Mouse (Mus musculus) midbrain, embryonic 12.5 days (tissue): ENCODE results near the gene Fndc7. TPM values are rescaled to one million over a fixed set of nuclear protein-coding genes. Genes with fewer than 3 reads are reported as not detected.

Experiments
- ATAC-seq: fragments of 200-750 bp; cut with Nextera tagmentation; 2 replicates; pipeline ENCODE4 v1.8.0; 2017; ENCODE audit warnings: low read depth, moderate TSS enrichment, moderate library complexity; ENCODE audit not compliant: low FRiP score
- H3K27ac ChIP-seq: fragments of 300-500 bp; sonication (generic); replicated peaks from 2 replicates; pipeline ENCODE4 v1.5.1; 2016; ENCODE audit warnings: mild to moderate bottlenecking
- H3K27me3 ChIP-seq: fragments of 300-500 bp; sonication (generic); 2 replicates; pipeline ENCODE4 v1.6.1; 2016; ENCODE audit warnings: mild to moderate bottlenecking
- H3K36me3 ChIP-seq: fragments of 300-500 bp; sonication (generic); 2 replicates; pipeline ENCODE4 v1.6.1; 2016
- H3K4me1 ChIP-seq: fragments of 300-500 bp; sonication (generic); 2 replicates; pipeline ENCODE4 v1.6.1; 2016
- H3K4me2 ChIP-seq: fragments of 300-500 bp; sonication (generic); replicated peaks from 2 replicates; pipeline ENCODE4 v1.6.1; 2016; ENCODE audit warnings: mild to moderate bottlenecking, moderate library complexity
- H3K4me3 ChIP-seq: fragments of 300-500 bp; sonication (generic); 2 replicates; pipeline ENCODE4 v1.5.1; 2016; ENCODE audit warnings: mild to moderate bottlenecking
- H3K9ac ChIP-seq: fragments of 300-500 bp; sonication (generic); replicated peaks from 2 replicates; pipeline ENCODE4 v1.6.1; 2016; ENCODE audit warnings: mild to moderate bottlenecking, moderate library complexity
- H3K9me3 ChIP-seq: fragments of 300-500 bp; sonication (generic); 2 replicates; pipeline ENCODE4 v1.6.1; 2016; ENCODE audit warnings: mild to moderate bottlenecking
- WGBS: fragments of 180-500 bp; shearing (Covaris S2); methylation state at CpG from one replicate; pipeline ENCODE4 v1.1.7; 2016; 5-methylcytosine and 5-hydroxymethylcytosine counted together
- polyA plus RNA-seq: library from polyadenylated mRNA; unstranded; fragments of >200 nt; fragmentation: Nextera tagmentation; extraction: Ambion mirVana; gene quantifications from 2 replicates; pipeline ENCODE4 v1.2.1, GENCODE M21; 2016

The Fndc7 gene
- polyA plus RNA-seq, 1 experiment from 2014 or later, result not detected

- no peaks in the 10 kb centered on the region for H3K9me3 ChIP-seq
- peaks cover 5% of the 10 kb centered on the region; the same call in 1 of the 2 replicates for H3K36me3 ChIP-seq
- no peak overlapping the region for H3K9ac ChIP-seq
- 93% methylated on average over 6 of the region's 6 CpGs for WGBS
- no peak overlapping the region for H3K4me3 ChIP-seq
- no peaks in the 10 kb centered on the region for H3K27me3 ChIP-seq
- H3K4me1 ChIP-seq, result no peaks in the 10 kb centered on the region
- ATAC-seq, result no peak
- no peak overlapping the region for H3K4me2 ChIP-seq
- no peak overlapping the region for H3K27ac ChIP-seq
These were observed 58.1 kb downstream of the Fndc7 start for GRCm38 (mm10) chr3:108831750-108832149.

GRCm38 (mm10) chr3:108830493-108830892 is 59.3 kb downstream of the Fndc7 start:
- H3K9me3 ChIP-seq, result no peaks in the 10 kb centered on the region
- no peaks in the 10 kb centered on the region for H3K4me1 ChIP-seq
- no peak overlapping the region for H3K9ac ChIP-seq
- H3K4me3 ChIP-seq, result no peak overlapping the region
- H3K27ac ChIP-seq, result no peak overlapping the region
- 91% methylated on average over 11 of the region's 11 CpGs for WGBS
- no peaks in the 10 kb centered on the region for H3K27me3 ChIP-seq
- H3K4me2 ChIP-seq, result no peak overlapping the region
- peaks cover 11% of the 10 kb centered on the region; the same call in 1 of the 2 replicates for H3K36me3 ChIP-seq
- ATAC-seq, result no peak

DNA sequence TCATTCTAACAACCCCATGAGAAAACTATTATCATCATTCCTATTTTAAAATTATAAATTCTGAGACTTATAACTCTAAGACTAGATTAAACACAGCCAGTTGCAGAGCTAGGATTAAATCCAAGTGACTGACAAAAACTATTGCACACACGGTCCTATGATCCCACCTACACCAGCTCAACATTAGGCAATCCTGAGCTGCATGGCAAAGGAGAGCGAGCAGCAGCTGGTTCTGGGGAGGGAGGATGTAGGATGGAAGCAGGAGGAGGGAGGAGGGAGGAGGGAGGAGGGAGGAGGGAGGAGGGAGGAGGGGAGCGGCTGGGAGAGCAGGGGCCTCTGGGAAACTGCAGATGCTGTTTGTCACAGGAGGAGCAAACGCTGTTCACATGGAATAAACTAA is 74.2 kb downstream of the Fndc7 start:
- no peak overlapping the region for H3K27ac ChIP-seq
- no peaks in the 10 kb centered on the region for H3K4me1 ChIP-seq
- WGBS, result 82% methylated on average over 4 of the region's 4 CpGs
- no peak overlapping the region for H3K4me3 ChIP-seq
- no peaks in the 10 kb centered on the region for H3K27me3 ChIP-seq
- H3K4me2 ChIP-seq, result no peak overlapping the region
- no peaks in the 10 kb centered on the region for H3K9me3 ChIP-seq
- no peak overlapping the region for H3K9ac ChIP-seq
- no peak for ATAC-seq
- H3K36me3 ChIP-seq, result peaks cover 8% of the 10 kb centered on the region; the same call in 1 of the 2 replicates

- Histone ChIP-seq H3K4me1 (no peaks in the 10 kb centered on the region), H3K36me3 (0 out of 2 replicates have a peak, but pooled peaks cover 2% of the 10 kb centered on the region), H3K27me3 (no peaks in the 10 kb centered on the region), H3K27ac (no peak overlapping the region), H3K4me2 (no peak overlapping the region), H3K9ac (no peak overlapping the region), H3K9me3 (no peaks in the 10 kb centered on the region), H3K4me3 (no peak overlapping the region)
- 87% methylated on average over 4 of the region's 4 CpGs for WGBS
- no peak for ATAC-seq
These were observed 79.0 kb downstream of the Fndc7 start for GRCm38 (mm10) chr3:108810747-108811263.

GRCm38 (mm10) chr3:108805622-108806021 is 84.2 kb downstream of the Fndc7 start:
- Histone ChIP-seq H3K27ac (no peak overlapping the region), H3K9ac (no peak overlapping the region), H3K27me3 (no peaks in the 10 kb centered on the region), H3K36me3 (peaks cover 26% of the 10 kb centered on the region), H3K4me2 (no peak overlapping the region), H3K9me3 (no peaks in the 10 kb centered on the region), H3K4me1 (no peaks in the 10 kb centered on the region), H3K4me3 (no peak overlapping the region)
- no peak for ATAC-seq
- WGBS, result 84% methylated on average over 5 of the region's 5 CpGs

Other genes starting within 250 kb of the Fndc7 start
- 64.8 and 68.2 TPM in 2 replicates for gene Clcc1, start 236.1 kb downstream of the Fndc7 start, polyA plus RNA-seq
- gene Gpsm2, start 167.7 kb downstream of the Fndc7 start, polyA plus RNA-seq, result 94.5 and 98.9 TPM in 2 replicates
- gene Aknad1, start 150.3 kb downstream of the Fndc7 start, polyA plus RNA-seq, result 0.13 TPM in 1 of 2 replicates, not detected in the other
- 23.1 and 23.3 TPM in 2 replicates for gene Stxbp3, start 49.5 kb downstream of the Fndc7 start, polyA plus RNA-seq
- 77.9 and 89.5 TPM in 2 replicates for gene Prpf38b, start 21.7 kb upstream of the Fndc7 start, polyA plus RNA-seq
- 0.78 and 0.86 TPM in 2 replicates for gene Henmt1, start 49.9 kb upstream of the Fndc7 start, polyA plus RNA-seq
- gene Gm9857, start 50.4 kb upstream of the Fndc7 start, polyA plus RNA-seq, result not detected in 2 replicates
- gene Fam102b, start 137.6 kb upstream of the Fndc7 start, polyA plus RNA-seq, result 11.7 and 12.0 TPM in 2 replicates
- gene Slc25a54, start 190.5 kb upstream of the Fndc7 start, polyA plus RNA-seq, result not detected in 2 replicates
- gene Slc25a24, start 233.1 kb upstream of the Fndc7 start, polyA plus RNA-seq, result 23.5 and 28.2 TPM in 2 replicates